Mouse (Mus musculus) cortical plate, adult 2 months (tissue): ENCODE data around the gene Yaf2.

Experiments used
- CTCF ChIP-seq: fragments of 200-500 bp; IDR thresholded peaks from 2 replicates; pipeline ENCODE4 v1.5.1; 2011; ENCODE audit warnings: mild to moderate bottlenecking, control low read depth, low read length; ENCODE audit not compliant: insufficient read depth; ENCODE audit errors: extremely low read depth
- POLR2A ChIP-seq: fragments of 200-500 bp; IDR thresholded peaks from 2 replicates; pipeline ENCODE4 v1.6.1; 2011; ENCODE audit warnings: mild to moderate bottlenecking, low read length, control low read depth; ENCODE audit not compliant: insufficient read depth; ENCODE audit errors: extremely low read depth

DNA sequence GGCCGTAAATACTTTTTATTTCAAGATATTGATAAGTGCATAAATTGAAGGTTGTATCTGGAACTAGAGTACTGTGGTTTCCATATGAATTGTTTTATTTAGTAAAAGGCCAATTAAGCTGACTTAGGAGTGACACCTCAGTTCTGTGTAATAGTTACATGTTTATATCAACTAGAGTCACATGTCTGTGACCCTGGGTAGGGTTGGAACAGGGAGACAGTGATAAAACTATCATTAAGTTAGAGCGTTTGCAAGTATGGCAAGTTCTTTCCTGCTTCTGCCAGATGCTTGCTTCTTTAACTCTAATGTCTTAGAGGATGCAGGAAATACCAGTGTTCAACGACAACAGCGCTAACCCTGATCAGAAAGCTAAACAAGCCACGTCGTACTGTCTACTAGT lies 52.4 kb downstream of the Yaf2 start:
- TF ChIP-seq CTCF (no peak), POLR2A (no peak)
